Mouse (Mus musculus): ENCODE measurements around the gene Grm2. TPM values are rescaled to one million over a fixed set of nuclear protein-coding genes. Genes with fewer than 3 reads are reported as not detected.

Gene Grm2
- polyA plus RNA-seq (2015; fragmentation: Illumina TruSeq; extraction: RNeasy Lipid Tissue Mini Kit (QIAGEN cat#74804); ENCODE audit: insufficient read depth, low read depth, low replicate concordance), result not detected

DNA sequence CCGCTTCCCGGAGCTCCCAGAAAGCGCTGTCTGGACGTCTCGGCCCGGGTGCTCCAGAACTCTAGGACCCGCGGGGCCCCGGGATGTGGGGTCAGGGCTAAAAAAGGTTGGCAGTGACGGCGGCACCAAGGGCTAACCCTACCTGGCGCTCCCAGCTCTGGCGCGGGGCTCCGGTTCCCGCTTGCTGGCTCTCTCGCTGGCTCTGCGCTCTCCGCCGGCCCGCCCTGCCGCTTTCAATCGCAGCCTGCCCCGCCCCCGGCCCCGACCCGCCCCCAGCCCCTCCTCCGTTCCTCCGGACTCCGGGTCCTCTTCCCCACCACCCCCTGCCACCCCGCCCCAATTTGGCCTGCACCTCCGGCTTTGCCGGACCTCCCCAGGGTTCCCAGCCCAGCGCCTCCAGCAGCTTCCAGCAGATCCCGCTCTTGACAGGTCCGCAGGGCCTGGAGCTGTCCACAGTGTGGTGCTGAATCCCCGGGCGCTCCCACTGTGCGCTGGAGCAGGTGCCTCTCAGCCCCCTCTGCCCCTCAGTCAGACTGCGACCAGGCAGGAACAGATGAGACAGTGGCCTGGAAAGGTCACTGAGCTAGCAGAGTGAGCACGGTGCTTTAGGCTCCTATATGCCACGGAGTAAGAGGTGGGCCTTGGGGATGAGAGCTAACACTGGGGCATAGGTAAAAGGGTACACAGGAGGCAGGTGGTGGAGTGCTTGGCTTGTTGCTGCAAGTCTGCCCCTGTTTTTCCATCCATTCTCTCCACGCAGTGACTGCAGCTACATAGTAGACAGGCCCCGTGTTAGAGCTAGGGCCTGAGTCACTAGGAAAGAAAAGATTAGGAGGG, at the start of gene Grm2:
Gene Grm2, minus strand, starts transcription at position 199 of the 837 bp plus-strand sequence.

DNA sequence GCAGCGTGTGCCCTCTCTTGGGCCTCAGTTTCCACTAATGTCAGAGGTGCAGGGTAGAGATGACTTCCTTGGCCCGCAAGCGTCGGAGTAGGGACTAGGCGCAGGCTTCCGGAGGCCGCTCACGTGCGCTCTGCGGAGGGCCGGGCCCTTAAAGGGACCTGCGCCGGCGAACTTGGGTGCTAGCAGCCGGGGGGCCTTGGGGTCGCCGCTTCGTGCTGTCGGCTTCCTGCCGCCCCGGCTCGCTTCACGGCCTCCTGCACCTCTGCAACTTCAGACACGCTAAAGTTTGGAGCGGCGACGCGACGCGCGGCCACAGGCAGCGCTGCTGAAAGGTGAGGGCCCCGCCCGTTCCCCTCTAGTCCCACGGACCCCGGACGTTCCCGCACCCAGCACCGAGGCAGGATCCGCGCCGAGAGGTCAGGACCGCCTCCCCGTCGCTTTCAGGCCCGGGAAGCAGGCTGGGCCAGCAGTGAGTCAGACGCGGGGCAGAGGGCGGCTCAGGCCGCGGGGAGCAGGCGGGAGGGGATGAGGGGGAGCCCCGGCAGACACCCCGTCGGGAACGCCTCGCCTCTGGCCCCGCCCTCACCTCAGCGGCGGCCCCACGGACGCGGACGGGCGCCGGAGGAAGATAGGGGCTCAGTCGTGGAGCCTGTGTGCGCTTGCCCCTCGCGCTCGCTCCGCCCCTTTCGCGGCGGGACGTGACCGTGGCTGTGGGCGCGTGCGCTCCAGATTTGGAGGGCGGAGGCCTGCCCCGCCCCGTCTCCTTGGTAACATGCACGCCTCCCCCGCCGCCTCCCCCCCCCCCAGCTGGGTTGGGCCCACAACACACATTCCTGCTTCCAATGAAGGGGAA, 29.6 kb upstream of the Grm2 start, which contains the start of gene Tex264:
Gene Tex264, minus strand, starts transcription at position 679 of the 853 bp plus-strand sequence.

DNA sequence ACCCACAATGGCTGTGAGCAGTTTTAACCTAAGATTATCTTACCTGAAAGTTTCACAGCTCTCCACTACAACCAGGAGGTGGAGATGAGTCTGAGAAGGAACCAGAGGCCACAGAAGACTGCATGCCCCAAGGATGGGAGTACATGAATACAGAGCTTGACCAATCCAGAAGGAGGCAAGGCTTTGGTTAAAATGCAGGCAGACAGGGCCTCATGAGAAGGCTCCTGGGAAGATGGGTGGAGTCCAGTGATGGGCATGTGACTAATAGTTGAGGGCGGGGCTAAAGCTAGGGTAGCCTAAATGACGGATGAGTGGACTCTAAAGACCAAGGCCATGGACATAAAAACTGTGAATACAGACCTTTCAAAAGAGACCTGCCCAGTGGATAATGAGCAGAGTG, 29.6 kb downstream of the Grm2 start, which contains the start of gene Iqcf6:
Gene Iqcf6, plus strand, starts transcription at position 301 of the 400 bp plus-strand sequence.

Other genes with a start within 250 kb of the Grm2 start
- 331 TPM for gene Rpl29, start 226.6 kb downstream of the Grm2 start, polyA plus RNA-seq (2015; fragmentation: Illumina TruSeq; extraction: RNeasy Lipid Tissue Mini Kit (QIAGEN cat#74804); ENCODE audit: insufficient read depth, low read depth, low replicate concordance)
- gene Acy1, start 217.8 kb downstream of the Grm2 start, polyA plus RNA-seq (2015; fragmentation: Illumina TruSeq; extraction: RNeasy Lipid Tissue Mini Kit (QIAGEN cat#74804); ENCODE audit: insufficient read depth, low read depth, low replicate concordance), result 5.6 TPM
- gene Abhd14b, start 208.6 kb downstream of the Grm2 start, polyA plus RNA-seq (2015; fragmentation: Illumina TruSeq; extraction: RNeasy Lipid Tissue Mini Kit (QIAGEN cat#74804); ENCODE audit: insufficient read depth, low read depth, low replicate concordance), result 17.9 TPM
- gene Abhd14a, start 208.4 kb downstream of the Grm2 start, polyA plus RNA-seq (2015; fragmentation: Illumina TruSeq; extraction: RNeasy Lipid Tissue Mini Kit (QIAGEN cat#74804); ENCODE audit: insufficient read depth, low read depth, low replicate concordance), result 9.6 TPM
- 18.9 TPM for gene Pcbp4, start 202.8 kb downstream of the Grm2 start, polyA plus RNA-seq (2015; fragmentation: Illumina TruSeq; extraction: RNeasy Lipid Tissue Mini Kit (QIAGEN cat#74804); ENCODE audit: insufficient read depth, low read depth, low replicate concordance)
- not detected for gene Gpr62, start 190.1 kb downstream of the Grm2 start, polyA plus RNA-seq (2015; fragmentation: Illumina TruSeq; extraction: RNeasy Lipid Tissue Mini Kit (QIAGEN cat#74804); ENCODE audit: insufficient read depth, low read depth, low replicate concordance)
- gene Rrp9, start 180.1 kb downstream of the Grm2 start, polyA plus RNA-seq (2015; fragmentation: Illumina TruSeq; extraction: RNeasy Lipid Tissue Mini Kit (QIAGEN cat#74804); ENCODE audit: insufficient read depth, low read depth, low replicate concordance), result 9.6 TPM
- 8.3 TPM for gene Parp3, start 179.1 kb downstream of the Grm2 start, polyA plus RNA-seq (2015; fragmentation: Illumina TruSeq; extraction: RNeasy Lipid Tissue Mini Kit (QIAGEN cat#74804); ENCODE audit: insufficient read depth, low read depth, low replicate concordance)
- gene Iqcf1, start 156.1 kb downstream of the Grm2 start, polyA plus RNA-seq (2015; fragmentation: Illumina TruSeq; extraction: RNeasy Lipid Tissue Mini Kit (QIAGEN cat#74804); ENCODE audit: insufficient read depth, low read depth, low replicate concordance), result not detected
- not detected for gene Iqcf5, start 141.5 kb downstream of the Grm2 start, polyA plus RNA-seq (2015; fragmentation: Illumina TruSeq; extraction: RNeasy Lipid Tissue Mini Kit (QIAGEN cat#74804); ENCODE audit: insufficient read depth, low read depth, low replicate concordance)
- gene Iqcf3, start 94.5 kb downstream of the Grm2 start, polyA plus RNA-seq (2015; fragmentation: Illumina TruSeq; extraction: RNeasy Lipid Tissue Mini Kit (QIAGEN cat#74804); ENCODE audit: insufficient read depth, low read depth, low replicate concordance), result not detected
- not detected for gene Iqcf4, start 85.1 kb downstream of the Grm2 start, polyA plus RNA-seq (2015; fragmentation: Illumina TruSeq; extraction: RNeasy Lipid Tissue Mini Kit (QIAGEN cat#74804); ENCODE audit: insufficient read depth, low read depth, low replicate concordance)
- not detected for gene Iqcf6, start 29.5 kb downstream of the Grm2 start, polyA plus RNA-seq (2015; fragmentation: Illumina TruSeq; extraction: RNeasy Lipid Tissue Mini Kit (QIAGEN cat#74804); ENCODE audit: insufficient read depth, low read depth, low replicate concordance)
- 18.5 TPM for gene Tex264, start 29.8 kb upstream of the Grm2 start, polyA plus RNA-seq (2015; fragmentation: Illumina TruSeq; extraction: RNeasy Lipid Tissue Mini Kit (QIAGEN cat#74804); ENCODE audit: insufficient read depth, low read depth, low replicate concordance)
- gene Rad54l2, start 133.1 kb upstream of the Grm2 start, polyA plus RNA-seq (2015; fragmentation: Illumina TruSeq; extraction: RNeasy Lipid Tissue Mini Kit (QIAGEN cat#74804); ENCODE audit: insufficient read depth, low read depth, low replicate concordance), result 2.5 TPM
- 7.4 TPM for gene Dcaf1, start 165.8 kb upstream of the Grm2 start, polyA plus RNA-seq (2015; fragmentation: Illumina TruSeq; extraction: RNeasy Lipid Tissue Mini Kit (QIAGEN cat#74804); ENCODE audit: insufficient read depth, low read depth, low replicate concordance)
- gene Rbm15b, start 231.3 kb upstream of the Grm2 start, polyA plus RNA-seq (2015; fragmentation: Illumina TruSeq; extraction: RNeasy Lipid Tissue Mini Kit (QIAGEN cat#74804); ENCODE audit: insufficient read depth, low read depth, low replicate concordance), result 5.0 TPM
- 139 TPM for gene Manf, start 235.9 kb upstream of the Grm2 start, polyA plus RNA-seq (2015; fragmentation: Illumina TruSeq; extraction: RNeasy Lipid Tissue Mini Kit (QIAGEN cat#74804); ENCODE audit: insufficient read depth, low read depth, low replicate concordance)

Measured in pancreas, adult 10 weeks (tissue).